Mouse (Mus musculus): ENCODE results near the gene Arf3.
"Not testable (repeated sequence)": the region's sequence is repeated elsewhere in the genome, so short reads cannot be mapped to it uniquely, and the experiment has no call there.

Arf3 gene

DNA sequence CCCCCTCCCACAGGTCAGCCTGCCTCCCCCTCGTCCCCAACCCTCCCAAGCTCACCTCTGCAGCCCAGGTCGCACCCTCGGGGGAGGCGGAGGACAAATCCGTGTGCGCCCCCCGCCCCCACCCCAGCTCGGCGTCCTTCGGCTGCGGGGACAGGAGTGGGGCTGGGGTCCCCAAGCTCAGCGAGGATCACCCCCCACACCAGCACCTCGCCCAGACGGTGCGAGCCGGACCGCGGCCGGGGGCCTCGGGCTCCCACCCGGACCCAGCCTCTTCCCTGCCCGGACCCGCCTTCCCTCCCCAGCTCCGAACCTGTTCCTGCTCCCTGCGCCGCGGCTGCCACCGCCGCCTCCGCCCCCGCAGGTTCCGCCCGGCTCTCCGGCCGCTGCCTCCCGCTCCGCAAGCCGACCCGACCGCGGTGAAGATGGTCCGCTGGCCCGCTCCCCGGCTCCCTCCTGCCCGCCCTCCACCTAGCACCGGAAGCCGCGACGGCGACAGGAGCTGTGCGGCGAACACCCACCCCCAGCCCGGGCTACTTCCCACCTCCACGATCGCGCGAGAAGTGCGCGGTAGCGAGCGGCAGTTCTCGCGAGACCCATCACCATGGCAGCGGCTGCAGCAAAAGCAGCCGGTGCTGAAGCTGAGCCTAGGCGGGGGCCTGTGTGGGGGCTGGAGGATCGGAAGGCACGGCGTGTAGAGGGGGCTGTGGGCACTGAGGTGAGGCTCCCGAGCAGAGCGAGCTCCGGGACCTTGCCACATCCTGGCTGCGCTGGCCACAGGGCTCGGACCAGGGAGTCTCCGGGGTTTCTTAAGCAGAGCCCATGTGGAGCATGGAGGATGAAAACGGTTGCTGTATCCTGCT is at the start of gene Arf3:
TSS of gene Arf3 (minus strand) at position 545 of the 860 bp plus-strand sequence.
- DNase-seq (ENCODE audit: extremely low spot score, low spot score) = peak; percentile 97

DNA sequence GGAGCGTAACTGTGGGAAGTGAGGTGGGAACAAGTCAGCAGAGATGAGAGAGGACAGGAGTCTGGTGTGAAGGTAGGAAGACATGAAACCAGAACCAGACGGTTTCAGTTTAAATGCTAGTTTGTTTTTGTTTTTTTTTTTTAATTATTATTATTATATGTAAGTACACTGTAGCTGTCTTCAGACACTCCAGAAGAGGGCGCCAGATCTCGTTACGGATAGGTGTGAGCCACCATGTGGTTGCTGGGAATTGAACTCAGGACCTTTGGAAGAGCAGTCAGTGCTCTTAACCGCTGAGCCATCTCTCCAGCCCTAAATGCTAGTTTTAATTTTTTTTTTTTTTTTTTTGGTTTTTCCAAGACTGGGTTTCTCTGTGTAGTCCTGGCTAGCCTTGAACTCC is 47.2 kb upstream of the Arf3 start:
- DNase-seq (ENCODE audit: extremely low spot score, low spot score) = not testable (repeated sequence)

DNA sequence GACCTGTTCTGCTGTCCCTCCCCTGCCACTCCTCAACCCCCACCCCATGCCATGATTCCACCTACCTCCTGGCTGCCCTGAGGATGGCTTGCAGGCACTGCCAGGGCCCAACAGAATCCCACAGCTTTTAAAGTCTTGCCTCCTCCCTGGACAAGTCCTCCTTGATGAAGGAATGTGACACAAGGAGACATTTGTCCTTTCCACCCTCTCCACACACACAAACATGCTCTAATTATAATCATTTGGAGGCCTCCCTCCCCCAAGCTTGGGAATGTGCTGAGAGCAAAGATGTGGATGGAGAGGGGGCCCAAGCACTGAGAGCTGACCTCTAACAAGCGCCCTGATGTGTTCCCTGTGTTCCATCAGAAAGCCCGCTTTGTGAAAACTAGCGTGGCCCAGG is 46.4 kb upstream of the Arf3 start, which contains the start of gene Ddn:
TSS of gene Ddn (minus strand) at position 101 of the 400 bp plus-strand sequence.
- no peak for DNase-seq (ENCODE audit: extremely low spot score, low spot score)

DNA sequence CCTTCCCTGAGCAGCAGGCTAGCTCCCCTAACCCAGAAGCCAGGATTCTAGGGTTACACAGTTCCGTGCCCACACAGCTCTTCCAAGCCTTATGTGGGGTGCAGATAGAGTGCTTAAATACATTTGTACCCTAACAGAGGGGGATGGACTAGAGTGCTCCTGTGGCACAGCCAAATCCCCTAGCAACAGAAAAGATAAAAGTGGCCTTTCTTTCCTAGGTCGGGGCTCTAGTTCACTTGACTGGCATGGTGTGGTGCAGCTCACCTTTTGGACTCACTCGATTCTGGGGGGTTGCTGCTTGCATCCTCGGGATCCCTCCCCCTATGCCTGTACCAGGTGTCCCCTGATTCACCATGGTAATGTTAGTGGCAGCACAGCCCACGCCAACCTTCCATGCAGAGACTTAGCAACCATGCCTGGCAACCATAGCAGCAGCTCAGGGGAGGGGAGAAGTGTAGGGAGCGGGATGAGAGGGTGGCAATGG is 45.7 kb upstream of the Arf3 start:
- DNase-seq (ENCODE audit: extremely low spot score, low spot score) = no peak

DNA sequence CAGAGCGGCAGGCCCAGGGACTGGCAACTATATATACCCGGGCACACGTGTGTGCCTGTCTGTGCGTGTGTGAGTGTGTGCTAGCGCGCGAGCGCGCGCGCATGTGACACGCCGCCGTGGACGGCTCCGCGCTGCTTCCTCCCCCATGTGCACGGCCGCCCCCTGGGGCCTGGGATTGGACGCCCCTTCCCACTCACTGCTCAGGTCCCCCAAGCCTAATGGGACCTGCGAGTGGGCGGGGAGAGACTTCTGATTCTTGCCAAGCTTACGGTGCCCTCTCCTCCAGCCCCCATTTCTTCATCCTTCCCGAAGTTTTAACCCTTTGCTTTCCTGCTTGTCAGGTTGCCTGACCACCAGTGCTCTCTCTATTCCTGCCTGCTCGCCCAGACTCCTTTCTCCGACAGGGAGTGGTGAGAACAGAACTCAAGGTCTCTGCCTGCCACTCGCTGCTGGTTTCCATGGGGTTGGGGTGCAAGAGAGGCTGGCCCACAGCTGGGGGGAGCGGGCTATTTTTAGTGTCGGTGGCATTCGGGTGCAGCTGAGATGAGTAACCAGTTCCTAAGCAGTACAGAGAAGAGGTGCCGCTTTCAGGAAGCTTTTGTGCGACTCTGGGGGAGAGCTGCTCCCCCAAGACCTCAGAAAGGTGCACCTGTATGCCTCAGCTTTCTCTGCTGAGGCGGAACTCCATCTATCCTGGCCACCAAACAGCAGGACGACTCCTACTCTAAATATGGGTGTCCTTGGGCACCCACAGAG is 45.1 kb upstream of the Arf3 start:
- no peak for DNase-seq (ENCODE audit: extremely low spot score, low spot score)

DNA sequence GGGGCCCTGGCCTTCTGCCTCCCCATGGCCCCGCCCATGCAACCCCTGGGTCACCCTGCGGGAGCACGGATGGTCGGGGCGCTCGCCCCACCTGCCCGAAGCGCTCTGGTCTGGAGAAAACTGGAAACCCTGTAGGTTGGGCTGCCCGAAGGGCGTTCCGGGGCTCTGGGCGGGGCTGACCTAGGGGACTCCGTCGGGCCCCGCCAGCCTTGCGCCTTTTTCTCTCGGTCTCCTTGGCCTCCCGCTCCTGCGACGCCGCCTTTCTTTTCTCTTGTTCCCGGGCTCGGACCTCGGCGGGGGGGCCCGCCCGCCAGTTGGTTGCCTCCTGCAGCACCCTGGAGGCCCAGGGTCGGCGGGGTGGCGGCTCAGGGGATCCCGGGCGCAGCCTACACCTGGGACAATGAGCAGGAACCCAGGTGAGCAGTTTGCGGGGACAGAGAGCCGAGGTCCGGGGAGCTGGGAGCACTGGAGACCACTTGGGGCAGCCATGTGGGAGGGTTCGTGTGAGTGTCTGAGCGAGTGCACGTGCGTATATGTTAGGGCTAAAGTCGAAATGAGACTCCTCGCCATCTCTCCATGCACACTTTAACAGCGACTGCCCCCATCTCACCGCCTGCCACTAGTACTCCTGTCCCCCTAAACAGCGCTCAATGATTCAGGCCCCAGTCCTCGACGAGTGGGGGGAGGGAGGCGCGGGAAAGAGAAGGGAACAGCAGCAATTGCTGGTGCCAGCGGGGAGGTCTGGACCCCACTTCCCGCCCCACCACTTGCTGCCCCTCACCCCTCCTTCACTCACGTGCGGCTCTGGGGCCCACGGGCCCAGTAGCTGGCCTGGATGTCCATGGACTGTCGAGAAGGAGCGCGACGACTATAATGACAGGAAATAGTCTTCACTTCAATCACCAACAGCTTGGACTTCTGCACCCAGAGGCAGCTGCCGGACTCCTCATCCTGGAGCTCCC is 44.1 kb upstream of the Arf3 start:
- peak; percentile 63 for DNase-seq (ENCODE audit: extremely low spot score, low spot score)

DNA sequence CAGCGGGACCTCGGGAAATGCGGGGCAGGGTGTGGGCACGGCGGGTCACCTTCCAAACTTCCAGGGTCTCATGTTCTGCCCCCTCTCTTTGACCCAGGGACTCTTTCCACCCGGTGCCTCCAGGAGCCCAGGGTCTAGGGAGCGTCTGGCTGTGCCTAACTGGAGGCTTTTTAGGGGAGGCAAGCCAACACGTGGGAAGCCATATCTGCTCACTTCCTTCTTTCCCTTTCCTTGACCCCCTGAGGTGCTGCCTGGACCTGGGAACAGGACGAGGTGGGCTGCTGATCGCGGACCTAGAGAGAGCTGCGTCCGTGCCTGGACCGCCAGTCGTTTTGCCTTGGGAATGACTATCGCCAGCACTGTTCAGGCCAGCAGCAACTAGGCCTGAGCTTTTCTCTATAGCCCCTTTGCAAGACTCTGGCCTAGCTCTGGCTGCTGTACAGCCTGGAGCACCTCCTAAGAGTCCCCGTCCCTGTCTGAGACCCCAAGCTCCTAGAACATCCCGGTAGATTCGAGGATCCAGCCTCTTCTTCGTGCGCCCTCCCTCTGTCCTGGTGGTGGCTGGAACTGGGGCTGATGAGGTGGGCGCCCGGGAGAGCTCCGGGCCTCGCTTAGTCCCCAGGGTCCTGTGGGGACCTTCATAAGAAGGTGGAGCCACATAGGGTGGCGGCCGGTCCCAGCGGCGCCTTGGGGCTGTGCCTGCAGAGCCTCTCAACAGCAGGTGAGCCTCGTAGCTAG is 43.2 kb upstream of the Arf3 start:
- DNase-seq (ENCODE audit: extremely low spot score, low spot score) = no peak

DNA sequence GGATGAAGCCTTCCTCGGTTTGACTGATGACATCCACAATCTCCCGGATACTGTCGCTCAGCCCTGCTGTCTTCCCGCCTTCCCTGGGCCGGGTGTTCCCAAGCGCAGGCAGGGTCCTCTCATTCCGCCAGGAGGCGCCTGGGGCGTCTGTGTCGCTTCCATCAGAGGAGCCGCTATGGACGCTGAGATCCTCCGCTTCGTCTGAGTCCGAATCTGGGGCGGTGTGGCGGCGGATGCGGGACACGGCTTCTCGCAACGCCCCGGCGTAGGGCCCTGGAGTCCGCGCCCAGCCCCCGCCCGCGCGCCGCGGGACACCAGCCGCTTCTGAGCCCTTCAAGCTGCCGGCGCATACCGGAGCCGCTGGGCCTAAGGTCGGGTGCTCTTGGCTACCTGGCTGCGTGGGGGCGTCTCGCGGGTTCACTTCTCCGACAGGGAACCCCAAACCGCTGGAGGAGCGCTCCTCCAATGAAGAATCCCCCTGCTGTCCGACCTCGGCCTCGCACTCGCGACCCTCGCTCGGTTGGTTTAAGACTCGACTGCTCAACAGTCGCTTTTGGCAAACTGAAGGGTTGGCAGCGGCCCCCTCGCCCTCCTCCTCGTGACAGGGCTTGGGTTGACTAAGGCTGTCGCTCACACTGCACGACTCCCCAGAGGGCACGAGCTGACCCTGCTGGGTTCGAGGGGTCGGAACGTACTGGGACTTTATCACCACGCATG is 42.5 kb upstream of the Arf3 start:
- peak; percentile 83 for DNase-seq (ENCODE audit: extremely low spot score, low spot score)

DNA sequence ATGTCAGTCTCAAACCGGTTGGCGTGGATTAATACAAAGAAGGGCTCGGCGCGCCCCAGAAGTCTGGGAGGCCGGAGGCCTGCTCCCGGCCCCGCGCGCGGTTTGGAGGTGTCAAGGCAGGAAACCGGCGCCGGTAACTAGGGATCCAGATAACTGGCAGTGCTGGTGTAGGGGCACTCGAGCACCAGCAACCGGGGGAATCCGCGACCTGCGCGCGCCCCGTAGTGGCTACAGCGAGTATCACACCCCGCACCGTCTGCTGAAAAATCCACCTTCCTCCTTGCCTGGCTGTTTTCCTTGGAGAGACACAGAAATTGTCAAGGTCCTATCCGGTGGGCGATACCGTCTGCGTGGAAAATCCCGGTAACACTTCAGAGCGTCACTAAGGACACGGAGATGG is 41.0 kb upstream of the Arf3 start:
- DNase-seq (ENCODE audit: extremely low spot score, low spot score) = peak; percentile 89

DNA sequence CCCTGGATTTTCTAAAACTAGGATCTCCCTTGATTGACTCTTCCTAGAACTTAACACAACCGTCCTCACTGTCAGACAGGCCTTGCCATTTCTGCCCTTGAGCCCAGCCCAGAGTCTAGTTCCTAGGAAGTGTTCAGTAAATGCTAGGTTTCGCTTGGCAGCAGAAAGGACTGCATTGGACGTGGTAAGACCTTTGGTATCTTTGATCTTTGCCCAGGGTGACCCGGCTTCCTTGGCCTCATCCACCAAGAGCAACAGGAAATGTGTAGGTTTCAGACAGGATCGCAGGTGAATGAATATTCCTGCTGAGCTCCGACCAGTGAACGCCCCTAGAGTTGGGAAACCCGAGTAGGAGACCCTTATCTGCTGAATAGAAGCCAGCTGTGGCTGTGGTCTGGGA is 39.9 kb upstream of the Arf3 start:
- no peak for DNase-seq (ENCODE audit: extremely low spot score, low spot score)

DNA sequence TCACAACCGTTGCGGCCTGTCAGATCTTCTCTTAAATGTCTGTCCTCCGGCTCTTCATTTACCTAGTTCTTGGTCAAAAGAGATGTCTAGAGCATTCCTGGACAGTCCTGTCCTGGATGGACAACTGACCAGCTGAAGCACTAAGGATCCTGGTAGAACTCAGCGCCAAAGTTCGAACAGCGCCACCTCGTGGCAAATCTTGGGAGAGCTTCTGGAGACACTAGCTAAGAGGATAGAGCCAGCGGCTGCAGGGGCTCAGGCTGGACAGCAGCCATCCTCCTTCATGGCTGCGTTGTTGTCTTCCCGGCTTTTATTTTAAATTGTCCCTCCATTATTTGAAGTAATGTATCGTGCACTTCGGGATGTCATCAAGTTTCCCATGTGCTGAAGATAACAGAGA is 36.4 kb upstream of the Arf3 start:
- DNase-seq (ENCODE audit: extremely low spot score, low spot score) = peak; percentile 97

DNA sequence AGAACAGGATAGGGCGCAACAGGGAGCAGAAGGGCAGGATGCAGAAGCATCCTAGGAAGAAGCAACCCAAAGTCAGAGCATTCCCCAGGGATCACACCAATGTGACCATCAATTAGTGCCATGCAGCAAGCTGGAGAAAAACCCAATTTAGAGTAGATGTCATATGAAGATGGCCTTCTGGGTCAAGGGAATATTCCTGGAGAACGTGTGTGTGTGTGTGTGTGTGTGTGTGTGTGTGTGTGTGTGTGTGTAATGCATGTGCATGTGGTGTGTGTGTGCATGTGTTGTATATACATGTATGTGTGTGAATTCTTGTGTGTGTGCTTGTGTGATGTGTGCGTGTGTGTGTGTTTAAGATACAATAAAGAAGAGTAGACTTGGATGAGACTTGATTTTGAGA is 35.9 kb upstream of the Arf3 start:
- DNase-seq (ENCODE audit: extremely low spot score, low spot score) = no peak

DNA sequence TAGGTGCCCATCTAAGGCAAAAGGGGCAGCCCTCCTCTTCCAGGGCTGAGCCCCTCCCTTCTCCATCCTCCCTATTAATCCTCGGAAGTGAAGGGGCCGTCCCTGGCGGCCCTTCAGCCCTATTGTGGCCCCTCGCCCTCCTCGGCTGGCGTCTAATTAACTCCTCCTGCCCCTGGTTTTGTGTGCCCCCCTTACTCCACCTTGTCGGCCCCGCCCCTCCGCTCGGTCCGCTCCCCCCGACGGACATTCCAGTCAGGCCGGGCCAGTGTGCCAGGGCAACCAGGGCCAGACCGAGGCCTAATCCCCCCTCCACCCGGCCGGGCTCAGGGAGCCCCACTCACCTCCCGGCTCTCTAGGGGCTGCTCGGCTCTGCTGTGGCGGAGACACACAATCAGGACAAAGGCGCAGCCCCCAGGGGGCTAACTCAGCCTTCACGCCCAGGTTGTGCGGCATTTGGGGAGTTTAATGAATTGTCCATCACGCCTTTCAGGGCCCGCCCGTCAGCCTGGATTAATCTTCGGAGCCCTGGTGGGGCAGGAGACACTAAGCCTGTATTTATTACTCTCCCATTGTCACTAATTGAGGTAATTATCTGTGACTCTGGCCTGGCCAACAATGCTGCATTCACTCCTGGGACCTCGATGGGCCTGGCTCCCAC is 35.0 kb upstream of the Arf3 start:
- peak; percentile 84 for DNase-seq (ENCODE audit: extremely low spot score, low spot score)

DNA sequence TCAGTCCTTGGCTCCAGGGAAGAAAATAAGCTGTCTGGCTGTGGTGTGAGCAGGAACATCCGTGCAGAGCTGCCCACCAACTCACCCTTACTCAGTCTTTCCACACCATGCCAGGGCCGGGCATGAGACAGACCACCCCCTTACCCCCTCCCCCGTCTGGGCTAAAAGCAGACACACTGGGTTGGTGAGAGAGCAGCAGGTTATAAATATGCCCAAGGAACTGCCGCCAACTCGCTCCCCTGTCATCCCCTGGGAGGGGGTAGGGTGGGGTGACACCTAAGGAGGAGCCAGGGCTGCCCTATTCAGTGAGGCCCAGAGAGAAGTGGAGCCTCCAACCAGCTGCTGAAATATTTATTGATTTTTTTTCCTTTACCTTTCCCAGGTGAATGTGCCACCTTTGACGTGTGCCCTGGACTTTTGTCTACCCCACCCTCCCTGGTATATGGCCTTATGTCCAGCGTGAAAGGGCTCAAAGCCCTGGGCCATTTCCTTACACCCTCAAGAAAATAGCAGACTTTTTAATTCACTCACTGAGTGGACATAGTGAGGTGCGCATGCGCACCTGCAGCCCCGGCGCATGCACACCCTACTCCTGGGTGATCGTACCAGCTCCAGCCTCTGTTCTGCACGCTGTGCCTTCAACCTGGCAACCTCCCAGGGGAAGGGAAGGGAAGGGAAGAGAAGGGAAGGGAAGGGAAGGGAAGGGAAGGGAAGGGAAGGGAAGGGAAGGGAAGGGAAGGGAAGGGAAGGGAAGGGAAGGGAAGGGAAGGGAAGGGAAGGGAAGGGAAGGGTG is 34.0 kb upstream of the Arf3 start:
- DNase-seq (ENCODE audit: extremely low spot score, low spot score) = peak; percentile 35

DNA sequence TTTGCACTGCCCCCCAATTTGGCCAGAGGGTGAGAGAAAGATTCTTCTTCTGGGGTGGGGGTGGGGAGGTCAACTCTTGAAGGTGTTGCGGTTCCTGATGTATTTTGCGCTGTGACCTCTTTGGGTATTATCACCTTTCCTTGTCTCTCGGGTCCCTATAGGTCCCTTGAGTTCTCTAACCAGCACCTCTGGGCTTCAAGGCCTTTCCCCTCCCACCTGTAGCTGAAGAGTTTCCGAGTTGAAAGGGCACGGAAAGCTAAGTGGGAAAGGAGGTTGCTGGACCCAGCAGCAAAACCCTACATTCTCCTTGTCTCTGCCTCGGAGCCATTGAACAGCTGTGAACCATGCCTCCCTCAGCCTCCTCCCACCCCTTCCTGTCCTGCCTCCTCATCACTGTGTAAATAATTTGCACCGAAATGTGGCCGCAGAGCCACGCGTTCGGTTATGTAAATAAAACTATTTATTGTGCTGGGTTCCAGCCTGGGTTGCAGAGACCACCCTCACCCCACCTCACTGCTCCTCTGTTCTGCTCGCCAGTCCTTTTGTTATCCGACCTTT is 30.2 kb upstream of the Arf3 start:
- no peak for DNase-seq (ENCODE audit: extremely low spot score, low spot score)

DNA sequence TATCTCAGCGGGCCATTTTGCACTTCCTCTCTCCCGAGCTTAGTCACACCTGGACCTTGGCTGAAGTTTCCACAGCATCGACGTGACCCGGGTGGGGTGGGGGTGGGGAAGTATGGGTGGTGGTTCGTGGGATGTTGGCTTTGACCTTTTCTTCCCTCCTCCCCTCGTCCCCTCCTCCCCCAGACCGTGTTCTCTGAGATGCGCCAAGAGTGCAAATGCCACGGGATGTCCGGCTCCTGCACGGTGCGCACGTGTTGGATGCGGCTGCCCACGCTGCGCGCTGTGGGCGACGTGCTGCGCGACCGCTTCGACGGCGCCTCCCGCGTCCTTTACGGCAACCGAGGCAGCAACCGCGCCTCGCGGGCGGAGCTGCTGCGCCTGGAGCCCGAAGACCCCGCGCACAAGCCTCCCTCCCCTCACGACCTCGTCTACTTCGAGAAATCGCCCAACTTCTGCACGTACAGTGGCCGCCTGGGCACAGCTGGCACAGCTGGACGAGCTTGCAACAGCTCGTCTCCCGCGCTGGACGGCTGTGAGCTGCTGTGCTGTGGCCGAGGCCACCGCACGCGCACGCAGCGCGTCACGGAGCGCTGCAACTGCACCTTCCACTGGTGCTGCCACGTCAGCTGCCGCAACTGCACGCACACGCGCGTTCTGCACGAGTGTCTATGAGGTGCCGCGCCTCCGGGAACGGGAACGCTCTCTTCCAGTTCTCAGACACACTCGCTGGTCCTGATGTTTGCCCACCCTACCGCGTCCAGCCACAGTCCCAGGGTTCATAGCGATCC is 29.4 kb upstream of the Arf3 start:
- no peak for DNase-seq (ENCODE audit: extremely low spot score, low spot score)

DNA sequence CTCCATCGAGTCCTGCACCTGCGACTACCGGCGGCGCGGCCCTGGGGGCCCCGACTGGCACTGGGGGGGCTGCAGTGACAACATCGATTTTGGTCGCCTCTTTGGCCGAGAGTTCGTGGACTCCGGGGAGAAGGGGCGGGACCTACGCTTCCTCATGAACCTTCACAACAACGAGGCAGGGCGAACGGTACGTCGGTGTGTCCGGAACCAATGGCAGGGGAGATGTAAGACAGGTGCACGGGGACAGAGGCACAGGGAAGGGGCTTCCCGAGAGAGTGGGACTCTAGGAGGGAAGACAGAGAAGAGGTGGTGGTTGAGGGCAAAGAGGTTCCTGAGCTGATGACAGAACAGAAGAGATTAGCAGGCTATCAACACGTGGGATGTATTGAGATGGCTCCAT is 28.8 kb upstream of the Arf3 start:
- DNase-seq (ENCODE audit: extremely low spot score, low spot score) = peak; percentile 50

All from neural tube, embryonic 10.5 days (tissue).